Mouse (Mus musculus) kidney, postnatal 25 days (tissue): ENCODE results near the gene Acsbg2.
"Not testable (repeated sequence)": the region's sequence is repeated elsewhere in the genome, so short reads cannot be mapped to it uniquely, and the experiment has no call there.

Experiments used
- DNase-seq, 2 experiments: peaks; one replicate each; pipeline ENCODE4 v3.0.0; 2021; ENCODE audit warnings: mixed read lengths in 2 of 2

Gene Acsbg2

DNA sequence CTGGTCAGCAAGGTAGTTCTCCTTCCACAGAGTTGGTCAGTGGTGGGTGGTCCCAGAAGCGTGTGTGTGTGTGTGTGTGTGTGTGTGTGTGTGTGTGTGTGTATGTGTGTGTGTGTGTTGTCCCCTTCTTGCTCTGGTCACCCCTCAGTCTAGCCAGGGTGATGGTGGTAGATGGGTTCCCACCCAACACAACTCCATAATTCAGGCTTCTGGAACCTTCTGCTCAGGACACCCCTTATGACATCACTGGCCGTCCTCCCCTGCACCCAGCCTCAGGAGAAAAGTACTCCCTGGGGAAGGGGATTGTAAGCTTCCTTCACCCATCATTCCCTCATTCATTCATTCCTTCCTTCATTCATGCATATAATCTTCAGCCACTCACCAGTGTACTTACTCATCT lies at the start of gene Acsbg2:
Gene Acsbg2 (minus strand): TSS at position 211 of the 400 bp plus-strand sequence.
- DNase-seq = no peak

DNA sequence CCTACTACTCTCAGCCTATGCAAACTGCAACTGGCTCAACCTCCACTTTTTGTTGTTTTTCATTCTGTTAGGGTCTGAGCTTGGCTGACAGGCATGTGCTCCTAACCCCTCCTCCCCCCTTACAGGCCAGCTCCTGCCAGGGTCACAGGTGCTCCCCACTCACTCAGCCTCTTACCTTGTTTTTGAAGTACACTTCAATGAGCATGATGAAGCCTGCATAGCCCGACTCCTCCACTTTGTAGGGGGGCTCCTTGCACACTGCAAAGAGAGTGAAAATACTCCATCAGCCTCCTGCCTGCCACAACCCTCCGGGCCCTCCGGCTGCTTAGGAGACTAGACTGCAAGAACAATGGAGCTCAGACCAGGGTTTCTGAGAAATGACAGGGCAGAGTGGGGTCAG lies 45.5 kb upstream of the Acsbg2 start:
- DNase-seq = peak in 1 of 2 experiments; percentile 20

DNA sequence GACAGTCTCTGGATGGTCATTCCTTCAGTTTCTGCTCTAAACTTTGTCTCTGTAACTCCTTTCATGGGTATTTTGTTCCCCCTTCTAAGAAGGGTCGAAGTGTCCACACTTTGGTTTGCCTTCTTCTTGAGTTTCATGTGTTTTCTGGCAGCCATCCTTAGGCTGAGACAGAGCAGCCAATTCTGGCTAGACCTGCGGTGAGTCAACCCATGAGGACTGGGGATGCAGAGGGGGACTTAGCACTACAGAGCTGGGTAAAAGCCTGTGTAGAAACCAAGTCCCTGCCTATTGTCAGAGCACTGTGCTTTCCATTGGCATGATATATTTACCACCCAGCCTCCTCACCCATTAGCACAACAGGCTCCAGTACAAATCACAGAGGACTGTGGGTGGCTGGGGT lies 42.9 kb upstream of the Acsbg2 start:
- DNase-seq = no peak

- no peak for DNase-seq
Observed at GRCm38 (mm10) chr17:56913444-56913843, 39.2 kb upstream of the Acsbg2 start.

GRCm38 (mm10) chr17:56913023-56913422 lies 38.8 kb upstream of the Acsbg2 start:
- no peak for DNase-seq

GRCm38 (mm10) chr17:56909764-56910163 lies 35.5 kb upstream of the Acsbg2 start:
- not testable (repeated sequence) for DNase-seq

DNA sequence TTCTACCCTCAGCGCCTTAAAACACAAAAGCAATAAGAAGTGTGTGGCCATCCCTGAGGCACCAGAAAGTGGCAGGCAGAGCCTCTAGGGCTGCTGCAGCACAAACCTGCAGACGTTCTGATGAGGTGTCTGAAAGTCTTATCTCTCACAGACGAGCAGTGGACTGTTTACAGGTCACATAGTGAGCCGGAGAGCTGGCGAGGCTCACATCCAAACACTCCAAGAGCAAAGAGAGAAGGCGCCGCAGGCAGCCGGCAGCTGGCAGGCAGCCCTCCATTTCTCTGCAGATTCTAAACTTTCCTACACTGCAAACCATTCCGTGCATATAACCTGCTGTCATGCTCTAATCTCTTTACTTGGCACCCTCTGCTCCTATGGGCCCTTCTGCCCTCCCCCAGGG lies 33.6 kb upstream of the Acsbg2 start:
- DNase-seq = peak in 1 of 2 experiments; percentile 18

GRCm38 (mm10) chr17:56907096-56907495 lies 32.8 kb upstream of the Acsbg2 start:
- peak; percentile 82 to 87 for DNase-seq

DNA sequence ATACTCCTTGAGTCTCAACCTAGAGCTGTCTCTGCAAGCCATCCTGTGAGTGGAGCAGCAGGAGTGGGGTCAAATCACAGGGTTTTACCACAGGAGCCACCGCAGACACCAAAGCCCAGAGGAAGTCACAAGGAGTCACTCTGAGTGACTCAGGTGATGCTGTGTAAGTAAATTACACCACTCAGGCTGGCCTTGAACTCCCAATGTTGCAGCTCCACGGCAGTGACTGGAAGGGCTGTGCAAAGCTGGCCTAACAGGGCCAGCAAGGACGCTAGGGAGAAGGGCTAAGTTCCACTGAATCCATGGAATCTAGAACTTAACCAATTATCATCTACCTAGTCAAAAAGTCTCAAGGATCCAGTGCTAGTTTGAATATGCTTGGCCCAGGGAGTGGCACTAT lies 31.9 kb upstream of the Acsbg2 start:
- DNase-seq = no peak

GRCm38 (mm10) chr17:56902698-56903097 lies 28.5 kb upstream of the Acsbg2 start:
- DNase-seq = no peak

DNA sequence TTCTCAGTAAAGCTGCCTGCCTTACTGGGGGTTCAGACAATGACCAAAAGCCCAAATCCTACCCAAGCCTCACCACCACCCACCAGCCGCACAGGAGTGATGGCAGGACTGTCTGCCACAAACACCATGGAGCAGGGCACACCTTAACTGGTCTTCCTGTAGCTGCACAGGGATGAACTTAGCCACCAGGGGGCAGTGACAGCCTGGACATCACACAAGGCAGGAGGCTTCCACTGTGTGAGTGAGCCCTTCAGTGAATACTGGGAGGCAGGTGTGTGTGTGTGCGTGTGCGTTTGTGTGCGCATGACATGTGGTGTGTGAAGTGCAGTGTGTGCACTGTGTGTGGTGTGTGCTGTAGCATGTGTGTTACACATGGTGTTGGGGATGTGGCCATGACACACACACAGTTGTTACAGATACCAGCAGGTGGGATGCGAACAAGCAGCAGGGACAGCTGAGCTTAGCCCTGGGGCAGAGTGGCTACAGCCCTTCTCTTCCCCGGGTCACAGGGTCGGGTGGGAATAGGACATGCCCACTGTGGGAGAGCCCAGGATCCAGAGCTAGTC lies 23.5 kb upstream of the Acsbg2 start:
- DNase-seq = peak; percentile 85 to 87

GRCm38 (mm10) chr17:56896513-56897129 lies 22.4 kb upstream of the Acsbg2 start:
- DNase-seq = no peak

DNA sequence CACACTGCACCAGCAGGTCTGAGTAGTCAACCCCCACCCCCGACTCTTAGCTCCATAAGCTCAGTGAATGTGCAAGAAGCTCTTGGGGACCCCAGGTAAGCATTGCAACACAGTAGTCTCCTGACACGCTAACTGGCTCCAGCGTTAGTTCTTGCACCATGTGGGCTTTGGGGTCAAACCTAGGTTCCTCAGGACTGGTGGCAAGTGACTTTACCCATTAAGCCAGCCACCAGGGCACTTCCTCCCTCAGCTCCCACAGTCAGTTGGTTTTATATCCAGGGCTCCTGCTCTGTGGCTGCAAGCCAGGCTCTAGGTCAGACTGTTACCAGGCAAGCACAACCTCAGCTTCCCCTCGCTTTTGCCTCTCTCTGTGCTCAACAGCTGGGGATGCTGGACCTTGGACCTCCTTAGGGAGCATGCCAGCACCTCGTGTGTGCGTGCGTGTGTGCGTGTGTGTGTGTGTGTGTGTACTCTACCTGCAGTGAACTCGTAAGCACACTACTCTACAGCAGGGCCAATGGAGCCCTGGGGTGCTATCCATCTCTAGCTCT lies 21.2 kb upstream of the Acsbg2 start:
- DNase-seq = peak; percentile 25 to 64

- DNase-seq = no peak
Observed at GRCm38 (mm10) chr17:56890018-56890417, 15.8 kb upstream of the Acsbg2 start.

DNA sequence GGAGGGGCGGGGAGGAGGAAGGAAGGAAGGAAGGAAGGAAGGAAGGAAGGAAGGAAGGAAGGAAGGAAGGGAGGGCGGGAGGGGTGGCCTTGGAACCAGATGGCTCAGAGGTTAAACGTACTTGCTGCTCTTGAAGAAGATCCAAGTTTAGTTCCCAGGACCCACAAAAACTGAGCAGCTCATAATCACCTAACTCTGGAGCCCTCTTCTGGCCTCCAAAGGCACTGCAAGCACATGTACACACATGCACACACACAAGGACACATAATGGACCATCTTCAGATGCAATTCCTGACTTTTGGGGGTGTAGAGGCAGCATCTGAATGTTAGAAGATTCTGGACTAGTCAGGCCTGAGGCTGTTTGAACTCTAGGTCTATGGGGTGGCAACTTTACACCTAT lies 13.8 kb upstream of the Acsbg2 start:
- no peak for DNase-seq

- no peak for DNase-seq
Observed at GRCm38 (mm10) chr17:56884809-56885208, 10.6 kb upstream of the Acsbg2 start.

GRCm38 (mm10) chr17:56884331-56884730 lies 10.1 kb upstream of the Acsbg2 start:
- DNase-seq = peak in 1 of 2 experiments; percentile 40

DNA sequence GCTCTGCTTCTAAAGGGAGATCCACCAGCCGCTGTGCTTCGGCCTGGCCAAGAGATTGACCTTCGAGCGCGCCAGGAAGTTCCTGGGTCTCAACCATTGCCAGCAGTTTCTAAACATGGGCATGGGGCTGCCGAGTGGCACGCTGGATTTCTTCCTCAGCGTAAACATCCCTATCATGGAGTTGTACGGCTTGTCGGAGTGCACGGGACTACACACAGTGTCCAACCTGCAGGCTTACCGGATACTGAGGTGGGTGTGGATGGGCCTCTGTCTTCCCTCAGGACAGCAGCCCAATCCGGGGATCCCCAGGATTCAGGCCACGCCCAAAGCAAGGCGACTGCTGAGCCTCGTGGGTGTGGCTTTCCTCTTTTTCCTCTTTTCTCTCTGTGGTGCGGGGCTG lies 9.4 kb upstream of the Acsbg2 start:
- DNase-seq = no peak

DNA sequence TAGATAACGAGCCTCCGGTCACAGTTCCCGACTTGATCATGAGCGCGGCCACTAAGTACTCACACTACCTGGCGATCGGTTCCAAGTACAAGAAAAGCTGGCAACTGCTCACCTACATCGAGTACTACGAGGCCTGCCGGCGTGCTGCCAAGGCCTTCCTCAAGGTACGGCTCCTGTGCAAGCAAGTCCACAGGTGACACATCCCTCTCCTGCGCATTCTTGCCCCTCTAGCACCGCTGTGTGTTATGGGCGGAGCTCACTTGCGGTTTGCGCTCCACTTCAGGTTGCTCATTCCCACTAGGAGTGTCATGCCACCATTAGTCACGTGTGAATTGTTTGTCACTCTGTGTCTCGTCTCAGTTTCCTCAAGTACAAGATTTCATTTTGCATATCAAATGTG lies 3.2 kb upstream of the Acsbg2 start:
- no peak for DNase-seq

DNA sequence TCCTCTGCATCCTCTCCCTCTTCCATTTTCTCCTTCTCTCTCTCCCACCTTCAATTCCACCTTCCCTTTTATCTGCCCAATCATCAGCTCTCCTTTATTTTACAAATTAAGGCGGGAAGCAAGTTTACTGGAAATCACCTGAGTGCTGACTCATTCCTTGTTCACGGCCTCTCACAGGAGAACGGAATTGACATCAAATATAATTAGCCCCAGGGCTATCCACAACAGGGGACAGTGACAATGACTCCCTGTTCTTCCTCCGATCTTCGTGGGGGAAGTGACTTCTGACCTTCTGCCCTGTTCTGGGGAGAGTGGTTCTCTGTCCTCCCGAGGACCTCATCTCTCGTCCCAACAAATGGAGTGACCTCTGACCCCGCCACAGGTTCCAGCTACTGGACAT lies 2.7 kb upstream of the Acsbg2 start:
- DNase-seq = no peak

DNA sequence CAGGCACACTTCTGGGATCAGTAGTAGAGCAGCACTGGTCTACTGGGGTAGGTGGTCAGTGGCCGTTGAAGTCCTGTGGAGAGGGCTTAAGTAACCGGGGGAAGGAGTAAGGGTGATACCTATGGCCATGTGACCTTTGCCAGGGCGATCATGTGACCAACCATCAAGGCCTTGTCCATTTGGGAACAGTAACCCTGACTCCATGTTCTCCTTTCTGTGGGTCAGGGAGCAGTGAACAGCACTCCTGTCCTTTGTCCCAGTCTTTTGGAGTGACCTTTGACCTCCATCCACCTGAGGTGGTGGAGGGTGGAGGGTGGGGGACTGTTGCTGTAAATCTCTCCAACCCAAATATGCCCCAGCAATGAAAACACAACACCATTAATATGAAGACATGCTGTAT lies 2.2 kb upstream of the Acsbg2 start:
- DNase-seq = no peak

DNA sequence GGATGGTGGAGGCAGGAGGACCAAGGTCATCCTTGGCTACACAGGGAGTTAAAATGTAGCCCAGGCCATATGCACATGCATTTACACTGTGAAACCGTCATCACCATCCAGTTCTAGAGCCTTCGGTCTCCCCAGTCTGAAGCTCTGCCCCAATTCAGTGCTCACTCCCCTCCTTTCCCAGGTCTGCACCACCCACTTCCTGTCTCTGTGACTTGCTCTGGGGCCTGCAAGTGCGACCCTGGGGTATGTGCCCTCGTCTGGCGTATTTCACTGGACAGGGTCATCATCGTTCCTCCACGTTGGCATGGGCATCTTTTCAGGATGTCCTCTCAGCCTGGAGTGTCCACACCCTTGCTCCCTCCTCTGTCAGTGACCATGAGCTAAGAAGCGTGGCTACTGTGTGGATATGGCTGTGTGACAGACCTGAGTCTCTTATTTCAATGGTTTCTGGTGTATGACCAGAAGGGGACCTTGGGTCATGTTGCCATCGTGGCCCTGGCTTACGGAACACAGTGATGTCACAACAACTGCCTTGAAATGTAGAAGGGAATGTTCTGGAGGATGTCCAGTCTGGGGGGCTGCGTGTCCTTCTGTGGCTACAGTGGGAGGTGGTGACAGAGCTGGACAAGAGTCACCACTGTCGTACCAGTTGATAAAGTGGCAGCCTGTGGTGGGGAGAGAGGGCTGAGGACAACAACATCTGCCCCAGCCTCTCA lies 847 bp upstream of the Acsbg2 start, which contains the start of gene 1700061G19Rik:
Gene 1700061G19Rik (plus strand): TSS at position 542 of the 716 bp plus-strand sequence.
- DNase-seq = no peak

GRCm38 (mm10) chr17:56872512-56872911 lies 1.7 kb downstream of the Acsbg2 start:
- no peak for DNase-seq

DNA sequence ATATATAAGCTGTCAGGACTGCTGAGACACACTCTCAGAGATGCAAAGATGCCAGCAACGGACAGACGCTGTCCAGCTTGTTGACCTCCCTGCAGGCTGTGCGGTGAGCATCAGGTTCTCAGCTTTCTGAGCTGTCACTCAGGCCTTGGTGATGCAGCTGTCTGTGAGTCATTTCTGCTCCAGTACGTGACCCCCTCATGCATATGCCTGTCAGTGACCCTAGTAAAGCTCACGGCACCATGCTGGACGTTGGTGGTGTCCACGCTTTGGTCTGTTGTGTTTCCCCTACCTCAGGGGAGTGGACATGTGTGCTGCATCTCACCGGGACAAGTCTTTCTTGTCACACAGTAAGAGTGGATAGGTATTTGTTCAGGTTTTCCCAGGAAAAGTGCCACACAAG lies 2.5 kb downstream of the Acsbg2 start:
- no peak for DNase-seq
